Mouse (Mus musculus): ENCODE results near the gene Wwp2. TPM values are rescaled to one million over a fixed set of nuclear protein-coding genes. Genes with fewer than 3 reads are reported as not detected.
A peak's percentile ranks its signal among the peaks of the same experiment; 100 is the strongest.

The Wwp2 gene
- total and polyA plus RNA-seq, 2 experiments from 2014 or later: 34.9 to 37.0 TPM

- WGBS: 73% methylated on average over 6 of the region's 6 CpGs
- Histone ChIP-seq H3K9me3 (ENCODE audit: low read length) (no peaks in the 10 kb centered on the region), H3K27ac (ENCODE audit: low read depth, low read length) (no peak overlapping the region), H3K36me3 (ENCODE audit: insufficient read depth) (no peaks in the 10 kb centered on the region), H3K4me2 (ENCODE audit: low read depth) (no peak overlapping the region), H3K9ac (no peak overlapping the region), H3K4me3 (ENCODE audit: low read depth, low read length) (no peak overlapping the region), H3K27me3 (ENCODE audit: insufficient read depth, low read length) (no peaks in the 10 kb centered on the region), H3K4me1 (ENCODE audit: insufficient read depth) (no peaks in the 10 kb centered on the region)
- ATAC-seq (no peak), DNase-seq (no peak)
- TF ChIP-seq CTCF (IDR thresholded peaks at IDR 0.05; ENCODE audit: low read depth): no peak
Observed at GRCm38 (mm10) chr8:107593967-107594729, 158.0 kb downstream of the Wwp2 start.

GRCm38 (mm10) chr8:107594817-107595216 lies 158.7 kb downstream of the Wwp2 start:
- H3K9me3 ChIP-seq (ENCODE audit: low read length): no peaks in the 10 kb centered on the region
- H3K27ac ChIP-seq (ENCODE audit: low read depth, low read length): no peak overlapping the region
- DNase-seq (no peak), ATAC-seq (no peak)
- WGBS: 65% methylated on average over 6 of the region's 6 CpGs
- H3K36me3 ChIP-seq (ENCODE audit: insufficient read depth): no peaks in the 10 kb centered on the region
- H3K9ac ChIP-seq: no peak overlapping the region
- H3K4me2 ChIP-seq (ENCODE audit: low read depth): no peak overlapping the region
- no peaks in the 10 kb centered on the region for H3K4me1 ChIP-seq (ENCODE audit: insufficient read depth)
- H3K4me3 ChIP-seq (ENCODE audit: low read depth, low read length): no peak overlapping the region
- no peaks in the 10 kb centered on the region for H3K27me3 ChIP-seq (ENCODE audit: insufficient read depth, low read length)
- no peak for TF ChIP-seq CTCF (IDR thresholded peaks at IDR 0.05; ENCODE audit: low read depth)

GRCm38 (mm10) chr8:107597731-107598130 lies 161.6 kb downstream of the Wwp2 start:
- DNase-seq (no peak), ATAC-seq (no peak)
- no peaks in the 10 kb centered on the region for H3K36me3 ChIP-seq (ENCODE audit: insufficient read depth)
- no peak overlapping the region for H3K4me3 ChIP-seq (ENCODE audit: low read depth, low read length)
- no peak overlapping the region for H3K27ac ChIP-seq (ENCODE audit: low read depth, low read length)
- 65% methylated on average over 1 of the region's 1 CpGs for WGBS
- no peak for TF ChIP-seq CTCF (IDR thresholded peaks at IDR 0.05; ENCODE audit: low read depth)
- H3K27me3 ChIP-seq (ENCODE audit: insufficient read depth, low read length): no peaks in the 10 kb centered on the region
- H3K9me3 ChIP-seq (ENCODE audit: low read length): no peaks in the 10 kb centered on the region
- no peak overlapping the region for H3K9ac ChIP-seq
- H3K4me2 ChIP-seq (ENCODE audit: low read depth): no peak overlapping the region
- no peaks in the 10 kb centered on the region for H3K4me1 ChIP-seq (ENCODE audit: insufficient read depth)

GRCm38 (mm10) chr8:107599691-107600090 lies 163.5 kb downstream of the Wwp2 start:
- 85% methylated on average over 9 of the region's 9 CpGs for WGBS
- ATAC-seq: no peak

GRCm38 (mm10) chr8:107603026-107603425 lies 166.9 kb downstream of the Wwp2 start:
- WGBS: under 1% methylated on average over 7 of the region's 7 CpGs
- Histone ChIP-seq H3K27ac (ENCODE audit: low read depth, low read length) (no peak overlapping the region), H3K4me1 (ENCODE audit: insufficient read depth) (no peaks in the 10 kb centered on the region), H3K9ac (no peak overlapping the region), H3K9me3 (ENCODE audit: low read length) (no peaks in the 10 kb centered on the region), H3K4me2 (ENCODE audit: low read depth) (no peak overlapping the region), H3K4me3 (ENCODE audit: low read depth, low read length) (no peak overlapping the region), H3K36me3 (ENCODE audit: insufficient read depth) (no peaks in the 10 kb centered on the region), H3K27me3 (ENCODE audit: insufficient read depth, low read length) (no peaks in the 10 kb centered on the region)
- peak; percentile 89 for DNase-seq
- TF ChIP-seq CTCF (IDR thresholded peaks at IDR 0.05; ENCODE audit: low read depth): peak; percentile 82
- ATAC-seq: no peak

More at GRCm38 (mm10) chr8:107599691-107600090, 163.5 kb downstream of the Wwp2 start:
- no peaks in the 10 kb centered on the region for H3K36me3 ChIP-seq (ENCODE audit: insufficient read depth)
- no peaks in the 10 kb centered on the region for H3K27me3 ChIP-seq (ENCODE audit: insufficient read depth, low read length)
- DNase-seq: no peak
- no peak for TF ChIP-seq CTCF (IDR thresholded peaks at IDR 0.05; ENCODE audit: low read depth)
- no peak overlapping the region for H3K27ac ChIP-seq (ENCODE audit: low read depth, low read length)
- H3K4me3 ChIP-seq (ENCODE audit: low read depth, low read length): no peak overlapping the region
- H3K9ac ChIP-seq: no peak overlapping the region
- H3K4me1 ChIP-seq (ENCODE audit: insufficient read depth): no peaks in the 10 kb centered on the region
- H3K4me2 ChIP-seq (ENCODE audit: low read depth): no peak overlapping the region
- H3K9me3 ChIP-seq (ENCODE audit: low read length): no peaks in the 10 kb centered on the region

MicroRNAs within 50 kb of the gene (microRNA counts, 519-probe panel; counts per million panel counts)
- 4,683 counts per million, percentile 63 among the panel's probes with 10 or more counts for microRNA mmu-miR-140

Small RNA genes lying within 50 kb of the gene (microRNA-seq; reads per million reads assigned to microRNA genes)
- 3,577 to 4,430 reads per million in 2 experiments for gene Mir140

Other genes with a start within 250 kb of the Wwp2 start
- gene Nfat5, start 142.9 kb upstream of the Wwp2 start, total RNA-seq (2014; rRNA removed): 13.5 and 22.1 TPM in 2 replicates
- gene Nfat5, start 142.9 kb upstream of the Wwp2 start, polyA plus RNA-seq (2015; fragmentation: Nextera tagmentation; extraction: Ambion mirVana): 1.2 and 4.2 TPM in 2 replicates
- gene Nqo1, start 33.2 kb upstream of the Wwp2 start, total RNA-seq (2014; rRNA removed): 8.7 and 10.3 TPM in 2 replicates
- gene Nqo1, start 33.2 kb upstream of the Wwp2 start, polyA plus RNA-seq (2015; fragmentation: Nextera tagmentation; extraction: Ambion mirVana): 13.2 and 13.6 TPM in 2 replicates
- gene Nob1, start 11.3 kb upstream of the Wwp2 start, total RNA-seq (2014; rRNA removed): 25.9 and 29.7 TPM in 2 replicates
- gene Nob1, start 11.3 kb upstream of the Wwp2 start, polyA plus RNA-seq (2015; fragmentation: Nextera tagmentation; extraction: Ambion mirVana): 43.6 and 56.0 TPM in 2 replicates
- gene Psmd7, start 152.1 kb downstream of the Wwp2 start, total RNA-seq (2014; rRNA removed): 38.9 and 41.9 TPM in 2 replicates
- 248 and 263 TPM in 2 replicates for gene Psmd7, start 152.1 kb downstream of the Wwp2 start, polyA plus RNA-seq (2015; fragmentation: Nextera tagmentation; extraction: Ambion mirVana)

Measured in forebrain, postnatal 0 days (tissue).